Comparison of ENCODE assay signal across 17 mouse cellular contexts in the genomic region with DNA sequence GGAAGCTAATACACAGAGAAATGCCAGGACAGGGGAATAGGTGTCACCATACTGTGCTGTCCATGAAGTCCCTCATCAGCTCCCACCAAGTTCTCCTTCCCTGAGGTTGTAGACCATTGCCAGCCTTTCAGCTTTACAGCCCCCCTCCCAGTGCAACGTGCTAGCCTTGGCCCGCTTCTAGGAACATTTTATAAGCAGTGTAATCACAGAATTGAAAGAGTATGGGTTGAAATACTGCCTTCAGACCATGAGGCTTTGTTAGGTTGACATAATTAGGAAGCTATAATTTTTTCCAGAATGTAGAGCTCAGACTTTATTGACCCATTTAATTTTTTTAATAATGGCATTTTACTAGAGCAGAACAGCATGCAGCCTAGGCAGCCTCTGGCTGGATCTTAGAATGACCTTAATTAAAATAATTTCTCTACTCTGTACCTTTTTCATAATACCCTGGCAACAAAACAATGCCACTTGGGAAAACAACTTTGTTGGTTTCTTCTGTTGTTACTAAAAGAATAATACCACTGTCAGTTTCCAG.
A peak's percentile ranks its signal among the peaks of the same experiment; 100 is the strongest.
DNase-seq lines count a peak whose midpoint lies in the region; ATAC-seq lines count a peak whose summit lies in the region.
"Had no signal": no experiment of that assay in that cellular context is flagged by ENCODE, and none has a peak within 500 bp of the region (broad histone marks: within the 10 kb centered on the region; RNA-seq: fewer than 3 reads in every experiment).

No protein-coding gene starts in this region.

- H3K4me3 ChIP-seq in neural tube, embryonic 13.5 days, result no peak overlapping the region
- no peak overlapping the region for H3K4me3 ChIP-seq in neural tube, embryonic 15.5 days (replicated peaks)
- H3K4me3 ChIP-seq in limb, embryonic 10.5 days, result no peak overlapping the region
- no peak overlapping the region for H3K4me3 ChIP-seq in limb, embryonic 13.5 days
- H3K4me3 ChIP-seq in heart, embryonic 11.5 days (ENCODE audit: low read depth, low read length), result no peak overlapping the region
- H3K4me3 ChIP-seq in midbrain, embryonic 16.5 days (ENCODE audit: low read depth, low read length), result no peak overlapping the region
- H3K4me3 ChIP-seq: embryonic facial prominence, embryonic 10.5 days; forebrain, embryonic 13.5 days; heart, embryonic 10.5 days; heart, embryonic 15.5 days; hindbrain, embryonic 15.5 days had no signal

- no peak overlapping the region for H3K9ac ChIP-seq in neural tube, embryonic 13.5 days
- H3K9ac ChIP-seq in neural tube, embryonic 15.5 days (replicated peaks), result no peak overlapping the region
- no peak overlapping the region for H3K9ac ChIP-seq in limb, embryonic 13.5 days
- H3K9ac ChIP-seq in heart, embryonic 11.5 days (ENCODE audit: low read depth, low read length), result no peak overlapping the region
- H3K9ac ChIP-seq in midbrain, embryonic 16.5 days (ENCODE audit: low read depth, low read length), result no peak overlapping the region
- H3K9ac ChIP-seq: forebrain, embryonic 13.5 days; heart, embryonic 15.5 days; hindbrain, embryonic 15.5 days had no signal

- H3K27me3 ChIP-seq in neural tube, embryonic 13.5 days, result no peaks in the 10 kb centered on the region
- no peaks in the 10 kb centered on the region for H3K27me3 ChIP-seq in neural tube, embryonic 15.5 days (replicated peaks)
- H3K27me3 ChIP-seq in limb, embryonic 10.5 days (ENCODE audit: low read depth, poor library complexity, severe bottlenecking), result no peaks in the 10 kb centered on the region
- H3K27me3 ChIP-seq in limb, embryonic 13.5 days, result no peaks in the 10 kb centered on the region
- H3K27me3 ChIP-seq in heart, embryonic 11.5 days (ENCODE audit: control insufficient read depth, insufficient read depth, low read length), result no peaks in the 10 kb centered on the region
- no peaks in the 10 kb centered on the region for H3K27me3 ChIP-seq in midbrain, embryonic 16.5 days (ENCODE audit: control insufficient read depth, insufficient read depth, low read depth, low read length)
- H3K27me3 ChIP-seq: forebrain, embryonic 13.5 days; heart, embryonic 15.5 days; hindbrain, embryonic 15.5 days had no signal

- no peaks in the 10 kb centered on the region for H3K36me3 ChIP-seq in neural tube, embryonic 13.5 days
- no peaks in the 10 kb centered on the region for H3K36me3 ChIP-seq in neural tube, embryonic 15.5 days
- no peaks in the 10 kb centered on the region for H3K36me3 ChIP-seq in limb, embryonic 10.5 days
- no peaks in the 10 kb centered on the region; the same call in 1 of the 2 replicates for H3K36me3 ChIP-seq in limb, embryonic 13.5 days
- H3K36me3 ChIP-seq in heart, embryonic 11.5 days (ENCODE audit: control insufficient read depth, insufficient read depth, low read length), result no peaks in the 10 kb centered on the region
- H3K36me3 ChIP-seq in midbrain, embryonic 16.5 days (ENCODE audit: control insufficient read depth, insufficient read depth, low read length), result no peaks in the 10 kb centered on the region
- H3K36me3 ChIP-seq: heart, embryonic 10.5 days; heart, embryonic 15.5 days; hindbrain, embryonic 15.5 days had no signal

- 0 out of 2 replicates have a peak overlapping the region, but pooled peaks have one; percentile 3 for H3K27ac ChIP-seq in neural tube, embryonic 13.5 days (replicated peaks)
- no peak overlapping the region for H3K27ac ChIP-seq in neural tube, embryonic 15.5 days (replicated peaks)
- peak overlapping the region; percentile 36; the same call in 1 of the 2 replicates for H3K27ac ChIP-seq in limb, embryonic 10.5 days
- H3K27ac ChIP-seq in limb, embryonic 13.5 days, result peak overlapping the region; percentile 69
- no peak overlapping the region for H3K27ac ChIP-seq in heart, embryonic 11.5 days (ENCODE audit: low read depth, low read length)
- no peak overlapping the region for H3K27ac ChIP-seq in midbrain, embryonic 16.5 days (ENCODE audit: low read length)
- H3K27ac ChIP-seq: embryonic facial prominence, embryonic 10.5 days; forebrain, embryonic 13.5 days; heart, embryonic 10.5 days; heart, embryonic 15.5 days; hindbrain, embryonic 15.5 days had no signal

- no peaks in the 10 kb centered on the region for H3K9me3 ChIP-seq in neural tube, embryonic 13.5 days
- no peaks in the 10 kb centered on the region for H3K9me3 ChIP-seq in neural tube, embryonic 15.5 days (replicated peaks)
- no peaks in the 10 kb centered on the region for H3K9me3 ChIP-seq in limb, embryonic 10.5 days (replicated peaks)
- H3K9me3 ChIP-seq in limb, embryonic 13.5 days, result no peaks in the 10 kb centered on the region
- no peaks in the 10 kb centered on the region for H3K9me3 ChIP-seq in heart, embryonic 11.5 days (replicated peaks; ENCODE audit: control insufficient read depth, low read length)
- H3K9me3 ChIP-seq in midbrain, embryonic 16.5 days (replicated peaks; ENCODE audit: control insufficient read depth, low read length, poor library complexity, severe bottlenecking), result no peaks in the 10 kb centered on the region
- H3K9me3 ChIP-seq: embryonic facial prominence, embryonic 10.5 days; forebrain, embryonic 13.5 days; heart, embryonic 10.5 days; heart, embryonic 15.5 days; hindbrain, embryonic 15.5 days had no signal

- 57% methylated on average over 2 of the region's 2 CpGs for WGBS in neural tube, embryonic 13.5 days
- WGBS in neural tube, embryonic 15.5 days, result 52% methylated on average over 2 of the region's 2 CpGs
- 74% methylated on average over 2 of the region's 2 CpGs for WGBS in limb, embryonic 10.5 days
- 23% methylated on average over 2 of the region's 2 CpGs for WGBS in limb, embryonic 13.5 days
- WGBS in heart, embryonic 11.5 days (ENCODE audit: insufficient replicate concordance), result 84% methylated on average over 2 of the region's 2 CpGs
- 81% methylated on average over 2 of the region's 2 CpGs for WGBS in midbrain, embryonic 16.5 days

- ATAC-seq in neural tube, embryonic 13.5 days (ENCODE audit: low read depth), result no peak; the same call in 1 of the 2 replicates
- ATAC-seq in neural tube, embryonic 15.5 days (ENCODE audit: low FRiP score), result no peak; the same call in 1 of the 2 replicates
- ATAC-seq in limb, embryonic 13.5 days (ENCODE audit: low FRiP score, low read depth), result peak; percentile 83
- no peak for ATAC-seq in heart, embryonic 11.5 days (replicated peaks; ENCODE audit: insufficient number of reproducible peaks, low FRiP score, low TSS enrichment)
- ATAC-seq in midbrain, embryonic 16.5 days, result no peak
- ATAC-seq: forebrain, embryonic 13.5 days had no signal

- peaks cover 8% of the 10 kb centered on the region for H3K4me1 ChIP-seq in neural tube, embryonic 13.5 days (replicated peaks)
- peaks cover 3% of the 10 kb centered on the region; the same call in 1 of the 2 replicates for H3K4me1 ChIP-seq in neural tube, embryonic 15.5 days
- peaks cover 11% of the 10 kb centered on the region; the same call in 1 of the 2 replicates for H3K4me1 ChIP-seq in limb, embryonic 10.5 days
- H3K4me1 ChIP-seq in limb, embryonic 13.5 days, result peaks cover 29% of the 10 kb centered on the region
- H3K4me1 ChIP-seq in heart, embryonic 11.5 days (ENCODE audit: control insufficient read depth, insufficient read depth, low read length), result no peaks in the 10 kb centered on the region
- H3K4me1 ChIP-seq in midbrain, embryonic 16.5 days (ENCODE audit: control insufficient read depth, insufficient read depth, low read length), result no peaks in the 10 kb centered on the region
- H3K4me1 ChIP-seq: forebrain, embryonic 13.5 days; heart, embryonic 10.5 days; heart, embryonic 15.5 days had no signal

- H3K4me2 ChIP-seq in neural tube, embryonic 13.5 days, result no peak overlapping the region
- no peak overlapping the region for H3K4me2 ChIP-seq in neural tube, embryonic 15.5 days
- H3K4me2 ChIP-seq in limb, embryonic 13.5 days (replicated peaks), result peak overlapping the region; percentile 9; the same call in 1 of the 2 replicates
- no peak overlapping the region for H3K4me2 ChIP-seq in heart, embryonic 11.5 days
- no peak overlapping the region for H3K4me2 ChIP-seq in midbrain, embryonic 16.5 days (ENCODE audit: low read length)
- H3K4me2 ChIP-seq: forebrain, embryonic 13.5 days; heart, embryonic 15.5 days; hindbrain, embryonic 15.5 days had no signal

- DNase-seq in limb, embryonic 10.5 days (ENCODE audit: low spot score), result no peak
- DNase-seq: adrenal gland, adult 8-10 months; adrenal gland, postnatal 36 days; cerebellum, adult 2 months; gastrocnemius, postnatal 14 days; heart, adult 11 months; heart, postnatal 14 days had no signal

Comparison
In these comparisons a context has a peak if more than half of its experiments do, and no peak if none do; other contexts are left out.
1. H3K27ac ChIP-seq: peak in neural tube, embryonic 13.5 days (single experiment), limb, embryonic 10.5 days (single experiment) and limb, embryonic 13.5 days (single experiment); none in neural tube, embryonic 15.5 days (single experiment), heart, embryonic 11.5 days (single experiment) and midbrain, embryonic 16.5 days (single experiment).